Mouse (Mus musculus) left cerebral cortex, postnatal 36 days (tissue): ENCODE measurements around the gene Prn. TPM values are rescaled to one million over a fixed set of nuclear protein-coding genes. Genes with fewer than 3 reads are reported as not detected.

Experiments used
- DNase-seq, 2 experiments: peaks; one replicate each; pipeline ENCODE4 v3.0.0; 2021 to 2022; ENCODE audit warnings: low spot score in 2 of 2, mixed read lengths in 1 of 2
- intact Hi-C: fragments of 180-260 bp; cut with DNase I; formaldehyde crosslinking; loops from one replicate; pipeline ENCODE4 v1.15.1; 2025
- total RNA-seq, 2 experiments: library from RNA; stranded (reverse); gene quantifications; 2 replicates each; pipeline ENCODE4 v1.2.3; 2021

Prn gene
- total RNA-seq, 2 experiments from 2014 or later = 0.35 TPM; not detected in 1

GRCm38 (mm10) chr2:131976663-131977062, 66.9 kb downstream of the Prn start:
- intact Hi-C loops = no loop called here
- no peak for DNase-seq

DNA sequence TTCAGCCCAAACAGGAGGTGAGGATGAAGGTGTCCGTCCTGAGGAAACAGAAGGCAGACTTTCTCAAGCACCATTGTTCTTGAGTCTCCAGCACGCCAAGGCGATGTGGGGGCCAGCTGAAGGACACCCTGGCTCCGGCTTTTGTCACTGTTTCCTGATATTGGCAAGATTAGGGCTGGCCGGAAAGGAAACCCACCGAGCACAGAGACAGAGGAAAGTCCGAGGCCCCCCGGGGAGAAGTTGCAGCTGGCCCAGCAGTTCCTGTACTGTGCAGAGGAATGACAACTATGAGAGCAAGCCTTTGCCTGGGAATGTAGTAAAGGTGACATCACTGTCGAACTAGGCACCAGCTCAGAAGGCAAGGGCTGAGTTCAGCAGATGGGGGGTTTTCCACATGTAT, 71.1 kb downstream of the Prn start:
- intact Hi-C loops = loop anchor here (5.0 kb wide), 1 partner anchor 256 kb away; no protein-coding TSS in a partner anchor

DNA sequence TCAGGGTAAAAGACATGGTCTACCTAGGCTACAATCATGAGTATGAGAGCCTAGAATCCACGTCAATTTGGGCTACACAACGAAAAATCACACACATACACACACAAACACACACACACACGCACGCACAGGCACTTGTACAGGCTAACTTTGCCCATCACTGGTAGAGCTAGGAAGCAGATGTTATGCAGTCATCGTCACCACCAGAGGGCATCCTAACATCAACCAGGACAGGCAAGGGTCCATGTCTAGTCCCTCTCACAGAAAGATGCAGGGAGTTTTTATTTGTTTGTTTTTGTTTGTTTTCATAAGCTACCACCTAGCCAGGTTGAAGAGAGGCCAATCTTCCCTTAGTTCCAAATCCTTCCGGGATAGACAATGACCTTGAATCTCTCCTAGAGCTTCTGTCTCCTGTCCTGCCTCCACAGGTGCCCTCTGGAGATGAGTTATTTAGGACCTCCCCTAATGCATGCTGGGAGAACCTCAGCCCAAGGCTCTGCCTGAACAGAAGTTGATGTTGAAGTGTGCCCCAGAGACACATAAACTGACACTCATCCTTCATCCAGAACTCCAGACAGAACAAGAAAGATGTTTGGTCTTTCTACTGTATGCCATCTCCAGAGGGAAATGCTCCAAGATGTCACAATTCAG, 72.9 kb downstream of the Prn start:
- intact Hi-C loops = loop anchor here (2.0 to 5.0 kb wide), 3 partner anchors 78 to 255 kb away; no protein-coding TSS in a partner anchor

More for the DNA sequence above, 71.1 kb downstream of the Prn start:
- DNase-seq = no peak

DNA sequence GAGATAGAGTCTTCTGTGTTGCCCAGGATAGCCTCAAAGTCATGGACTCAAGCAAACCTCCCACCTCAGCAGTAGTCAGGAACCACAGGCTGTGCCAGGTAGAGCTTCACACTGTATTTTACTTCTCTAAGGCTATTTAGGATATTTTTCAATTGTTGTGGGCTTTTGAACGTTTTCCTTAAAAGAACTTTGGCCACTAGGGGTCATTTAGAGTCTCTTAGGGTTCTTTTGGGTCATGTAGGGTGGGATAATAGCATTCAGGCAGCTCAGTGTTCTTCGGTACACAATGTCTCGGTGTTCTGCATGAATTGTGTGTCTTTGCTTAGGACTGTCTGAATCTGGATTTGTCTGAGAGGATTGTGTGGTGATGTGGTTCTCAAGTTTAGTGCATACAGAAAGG, 78.2 kb downstream of the Prn start:
- intact Hi-C loops = no loop called here

More for the DNA sequence above, 72.9 kb downstream of the Prn start:
- peak in 1 of 2 experiments; percentile 60 for DNase-seq

GRCm38 (mm10) chr2:131988550-131988949, 78.8 kb downstream of the Prn start:
- intact Hi-C loops = no loop called here
- DNase-seq = no peak

More for the DNA sequence above, 78.2 kb downstream of the Prn start:
- DNase-seq = no peak

- no peak for DNase-seq
- intact Hi-C loops = no loop called here
These were observed 82.7 kb downstream of the Prn start for GRCm38 (mm10) chr2:131992487-131992886.

GRCm38 (mm10) chr2:131993151-131993550, 83.4 kb downstream of the Prn start:
- DNase-seq = no peak
- intact Hi-C loops = no loop called here

GRCm38 (mm10) chr2:131993563-131994088, 83.9 kb downstream of the Prn start:
- intact Hi-C loops = no loop called here
- no peak for DNase-seq

DNA sequence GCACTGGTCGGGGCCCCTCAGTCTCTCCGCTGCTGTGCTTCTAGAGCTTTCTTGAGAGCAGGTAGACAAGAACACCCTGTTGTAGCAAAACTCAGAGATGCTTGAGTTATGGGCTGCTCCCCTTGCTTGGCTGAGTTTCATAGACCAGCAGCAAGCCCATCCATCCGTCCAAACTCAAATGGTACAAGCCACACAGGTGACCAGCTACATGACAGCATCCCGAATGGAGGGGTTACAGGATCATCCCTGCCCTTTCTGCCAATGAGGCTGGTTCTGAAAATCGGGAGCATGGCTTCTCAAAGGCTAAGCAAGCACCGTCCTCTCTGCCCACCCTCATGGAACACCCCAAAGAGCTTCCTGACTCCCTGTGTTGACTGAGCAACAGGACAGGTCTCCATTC, 85.2 kb downstream of the Prn start:
- intact Hi-C loops = no loop called here

DNA sequence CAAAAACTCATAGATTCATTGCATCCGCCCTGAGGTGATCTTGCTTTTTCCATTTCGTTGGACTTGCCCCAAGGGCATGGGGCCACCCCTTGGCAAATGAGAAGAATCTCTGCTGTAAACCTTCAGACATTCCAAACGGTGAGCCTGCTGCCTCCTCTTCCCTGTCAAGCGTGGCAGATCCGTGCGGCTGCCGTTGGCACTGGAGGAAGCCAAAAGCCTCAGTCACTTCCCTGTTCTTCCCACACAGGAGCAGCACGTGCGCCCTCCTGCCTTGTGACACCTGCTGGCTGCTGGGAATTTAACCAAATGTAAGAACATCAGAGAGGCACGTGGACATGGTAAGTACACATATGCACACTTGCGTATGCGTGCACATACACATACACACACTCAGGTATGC, 86.0 kb downstream of the Prn start:
- intact Hi-C loops = no loop called here
- peak; percentile 54 to 60 for DNase-seq

More for the DNA sequence above, 85.2 kb downstream of the Prn start:
- no peak for DNase-seq

DNA sequence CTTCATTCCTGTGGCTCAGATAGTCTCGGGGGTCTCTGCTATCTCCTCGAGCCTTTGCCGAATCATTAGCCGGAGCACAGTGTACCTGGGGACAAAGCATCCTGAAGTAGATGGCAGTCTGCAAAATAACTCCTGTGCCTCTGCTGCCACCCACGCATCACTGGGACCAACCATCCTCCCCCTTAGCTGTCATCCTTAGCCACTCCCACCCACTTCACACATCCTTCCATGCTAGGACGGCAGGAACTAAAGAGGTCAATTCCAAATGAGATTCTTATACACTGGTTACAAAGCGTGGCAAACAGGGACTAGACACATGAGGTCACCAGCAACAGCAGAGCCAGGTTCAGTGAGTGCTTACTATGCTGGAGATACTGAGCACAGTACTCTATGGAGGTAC, 86.6 kb downstream of the Prn start:
- DNase-seq = no peak
- intact Hi-C loops = no loop called here

GRCm38 (mm10) chr2:131997356-131997755, 87.6 kb downstream of the Prn start:
- DNase-seq = no peak
- intact Hi-C loops = no loop called here

DNA sequence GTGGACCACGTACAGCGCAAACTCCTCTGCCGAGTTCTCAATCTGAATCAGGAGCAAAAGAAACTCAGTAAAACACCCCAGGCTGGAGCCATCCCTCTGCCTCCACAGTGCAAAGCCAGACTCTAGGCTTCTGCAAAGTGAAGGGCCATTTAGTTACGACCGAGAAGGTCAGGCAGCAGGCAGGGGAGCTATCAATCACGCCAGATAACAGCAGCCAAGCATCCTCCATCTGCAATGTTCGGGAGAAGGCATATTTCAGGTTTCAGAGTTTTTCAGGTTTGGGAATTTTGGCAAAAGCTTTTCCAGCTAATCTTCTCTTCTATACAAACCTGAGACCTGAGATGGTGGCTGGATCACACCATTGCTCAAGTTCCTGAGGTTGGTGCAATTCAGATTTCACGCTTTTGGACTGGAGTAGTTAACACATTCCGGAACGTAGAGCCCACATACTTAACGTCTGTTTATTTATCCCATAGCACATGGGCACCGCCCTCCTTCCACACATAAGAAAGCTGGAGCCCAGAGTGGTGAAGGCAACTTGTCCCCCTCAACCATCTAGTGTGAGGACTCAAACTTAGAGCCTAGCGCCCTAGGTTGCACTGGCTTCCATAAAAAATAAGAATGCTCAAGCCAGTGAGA, 92.1 kb downstream of the Prn start:
- no peak for DNase-seq
- intact Hi-C loops = no loop called here

- intact Hi-C loops = no loop called here
- no peak for DNase-seq
These were observed 94.2 kb downstream of the Prn start for GRCm38 (mm10) chr2:132003916-132004315.

DNA sequence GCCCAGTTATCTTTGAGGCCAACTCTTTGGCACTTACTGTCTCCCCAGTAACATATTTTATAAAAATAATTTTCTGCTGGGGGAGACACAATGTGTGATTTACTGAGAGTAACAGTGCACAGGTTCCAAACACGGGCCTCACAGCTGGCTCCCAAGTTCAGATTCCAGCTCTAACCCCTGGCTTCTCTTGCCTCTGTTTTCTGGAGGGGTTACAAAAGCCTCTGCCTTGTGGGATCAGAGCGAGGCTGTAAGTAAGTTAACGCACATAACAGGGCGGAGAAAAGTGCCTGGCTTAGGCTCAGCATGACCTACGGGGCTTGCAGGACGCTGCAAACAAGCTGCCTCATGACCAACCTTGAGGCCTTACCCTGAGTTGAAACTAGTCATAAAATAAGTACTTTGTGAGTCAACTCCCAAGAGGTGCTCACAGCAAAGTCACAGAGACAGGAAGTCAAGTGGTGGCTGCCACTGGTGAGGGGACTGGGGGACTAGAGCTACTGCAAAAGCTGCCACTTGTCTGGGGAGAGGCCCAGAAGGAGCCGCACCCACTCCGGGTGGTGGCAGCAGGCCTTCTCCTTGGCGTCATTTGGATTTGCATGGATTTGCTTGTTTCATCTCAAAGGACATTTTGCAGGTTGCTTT, 94.9 kb downstream of the Prn start:
- no peak for DNase-seq
- intact Hi-C loops = no loop called here

GRCm38 (mm10) chr2:132005445-132005844, 95.7 kb downstream of the Prn start:
- intact Hi-C loops = no loop called here

More at GRCm38 (mm10) chr2:132005445-132005844, 95.7 kb downstream of the Prn start:
- DNase-seq = no peak

Other genes starting within 250 kb of the Prn start
- under 1 TPM; 0.15 to 0.23 TPM for gene Erv3, start 50.2 kb upstream of the Prn start, total RNA-seq
- 100 to 1,000 TPM; 729 to 811 TPM for gene Prnp, start within 50 bp of the Prn start, total RNA-seq
- gene Prnd, start 40.9 kb downstream of the Prn start, total RNA-seq = under 1 TPM in 1 of 2 experiments, not detected in 1; 0.20 TPM
- gene Rassf2, start 120.3 kb downstream of the Prn start, total RNA-seq = 10 to 100 TPM; 38.3 to 41.0 TPM
- 100 to 1,000 TPM; 150 to 153 TPM for gene Slc23a2, start 235.2 kb downstream of the Prn start, total RNA-seq